Mouse (Mus musculus) frontal cortex, postnatal 36 days (tissue): Measurements from ENCODE around the gene Gys2.
"Not testable (repeated sequence)": the region's sequence is repeated elsewhere in the genome, so short reads cannot be mapped to it uniquely, and the experiment has no call there.

ENCODE experiments used
- DNase-seq, 2 experiments: peaks; one replicate each; pipeline ENCODE4 v3.0.0; 2022; ENCODE audit warnings: low spot score in 2 of 2

Gene Gys2

GRCm38 (mm10) chr6:142472801-142473203 is at the start of gene Gys2:
Gys2 (minus strand) TSS chr6:142473109.
- DNase-seq: no peak

GRCm38 (mm10) chr6:142521591-142522110 is 48.7 kb upstream of the Gys2 start:
- no peak for DNase-seq

- DNase-seq: no peak
Measured at GRCm38 (mm10) chr6:142519110-142519509, 46.2 kb upstream of the Gys2 start.

DNA sequence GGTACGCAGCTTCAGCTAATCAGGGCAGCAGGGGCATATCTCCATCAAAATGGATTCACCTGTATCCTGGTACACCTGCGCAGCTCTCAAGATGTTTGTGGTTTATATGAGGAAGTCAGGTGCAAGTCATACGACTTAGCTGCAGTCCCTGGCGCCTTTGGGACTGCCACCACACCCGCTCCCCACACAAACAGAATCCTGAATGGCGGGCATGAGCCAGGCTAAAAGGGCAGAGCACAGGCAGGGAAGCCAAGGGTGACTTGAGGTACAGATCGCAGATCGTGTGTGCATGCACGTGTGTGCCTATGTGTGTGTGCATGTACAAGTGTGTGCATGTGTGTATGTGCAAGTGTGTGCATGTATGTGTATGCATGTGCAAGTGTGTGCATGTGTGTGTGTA is 42.5 kb upstream of the Gys2 start:
- DNase-seq: not testable (repeated sequence)

DNA sequence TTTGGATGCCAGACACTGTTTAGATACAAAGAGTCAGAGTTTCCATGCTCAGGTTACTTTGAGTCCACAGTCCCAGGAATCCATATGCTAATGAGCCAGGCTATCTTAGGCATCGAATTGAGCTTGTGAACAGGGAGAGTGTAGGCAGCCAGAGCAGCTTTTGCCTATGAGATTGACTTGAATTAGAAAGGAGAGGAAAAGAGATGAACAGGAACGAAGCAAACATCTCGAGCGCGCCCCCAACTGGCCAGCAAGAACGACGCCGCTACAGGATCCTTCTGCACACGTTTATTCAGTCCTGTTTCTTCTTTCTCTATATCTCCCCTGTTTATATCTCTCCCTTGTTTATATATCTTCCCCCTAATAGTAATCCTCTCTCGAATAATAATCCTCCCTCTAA is 42.0 kb upstream of the Gys2 start:
- peak; percentile 78 for DNase-seq

DNA sequence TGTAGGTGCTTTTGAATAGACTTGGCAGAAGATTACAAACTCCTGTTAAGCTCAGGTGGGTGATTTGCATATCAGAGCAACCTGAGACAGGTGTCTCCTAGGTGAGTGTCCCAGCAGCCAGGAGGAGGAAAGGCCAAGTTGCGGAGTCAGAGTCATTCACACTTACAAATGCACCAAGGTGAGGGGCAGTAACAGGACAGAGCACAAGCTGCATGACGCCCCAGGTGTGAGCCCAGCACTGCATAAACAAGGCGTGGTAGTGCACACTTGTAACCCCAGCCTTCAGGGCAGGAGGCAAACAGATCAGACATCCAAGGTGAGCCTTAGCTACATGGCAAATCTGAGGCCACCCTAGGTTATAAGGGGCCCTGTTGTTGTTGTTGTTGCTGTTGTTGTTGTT is 40.0 kb upstream of the Gys2 start:
- DNase-seq: no peak

- DNase-seq: no peak
Measured at GRCm38 (mm10) chr6:142511516-142512135, 38.7 kb upstream of the Gys2 start.

GRCm38 (mm10) chr6:142508663-142509062 is 35.8 kb upstream of the Gys2 start:
- no peak for DNase-seq

DNA sequence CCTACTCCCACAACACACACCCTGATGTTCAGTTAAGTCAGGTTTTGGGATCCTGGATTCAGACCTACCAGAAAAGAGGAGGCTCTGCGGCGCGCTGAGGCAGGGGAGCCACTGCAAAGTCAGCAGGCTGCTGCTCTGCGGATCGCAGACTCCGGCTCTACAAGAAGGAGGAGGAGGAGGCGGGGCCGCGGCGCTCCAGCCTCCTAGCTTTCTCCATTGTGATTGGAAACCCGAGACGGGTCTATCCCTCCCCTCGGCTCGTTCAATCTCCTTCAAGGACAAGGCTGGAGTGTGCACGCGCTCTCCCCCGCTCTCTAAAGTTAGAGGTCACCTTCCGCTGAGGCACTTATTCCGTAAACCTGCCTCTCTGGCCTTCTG is 34.9 kb upstream of the Gys2 start, which contains the start of gene Ldhb:
Ldhb (minus strand) TSS at position 173 of the 378 bp plus-strand sequence.
- peak; percentile 92 to 96 for DNase-seq

DNA sequence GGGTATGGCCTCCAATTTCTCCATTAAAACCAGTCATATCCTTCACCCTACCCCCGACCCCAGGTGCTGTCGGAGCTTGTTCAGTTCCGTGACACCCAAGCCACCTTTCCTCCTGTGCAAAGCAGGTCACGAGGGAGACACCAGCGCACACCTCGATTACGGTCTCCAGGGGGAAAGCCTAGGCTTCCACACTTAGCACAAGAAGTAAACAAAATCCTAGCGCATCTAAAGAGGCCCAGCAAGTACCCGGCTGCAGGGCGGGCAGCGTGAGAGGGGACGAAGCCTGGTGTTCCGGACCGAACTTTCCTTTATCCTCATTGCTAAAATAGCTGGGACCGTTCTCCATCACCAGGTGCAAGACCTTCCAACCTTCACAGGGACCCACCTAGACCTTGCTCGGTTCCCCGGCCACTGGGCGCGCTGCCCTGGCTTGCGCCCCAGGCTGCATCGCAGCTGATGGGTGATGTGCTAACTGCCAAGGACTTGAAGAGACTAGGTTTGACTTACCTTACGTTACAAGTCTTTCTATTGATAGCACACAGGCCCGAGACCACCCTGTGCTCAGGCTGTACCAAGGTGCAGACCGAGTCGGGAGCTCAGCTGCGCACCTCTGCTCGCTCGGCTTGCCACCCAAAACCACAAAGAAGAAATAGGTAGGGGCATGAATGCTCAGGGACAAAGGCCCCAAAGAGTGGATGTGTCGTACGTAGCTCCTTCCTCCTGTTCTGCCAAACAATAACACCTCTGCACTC is 34.3 kb upstream of the Gys2 start:
- DNase-seq: peak; percentile 23 to 60

GRCm38 (mm10) chr6:142506338-142507032 is 33.6 kb upstream of the Gys2 start:
- DNase-seq: peak; percentile 32 to 35

DNA sequence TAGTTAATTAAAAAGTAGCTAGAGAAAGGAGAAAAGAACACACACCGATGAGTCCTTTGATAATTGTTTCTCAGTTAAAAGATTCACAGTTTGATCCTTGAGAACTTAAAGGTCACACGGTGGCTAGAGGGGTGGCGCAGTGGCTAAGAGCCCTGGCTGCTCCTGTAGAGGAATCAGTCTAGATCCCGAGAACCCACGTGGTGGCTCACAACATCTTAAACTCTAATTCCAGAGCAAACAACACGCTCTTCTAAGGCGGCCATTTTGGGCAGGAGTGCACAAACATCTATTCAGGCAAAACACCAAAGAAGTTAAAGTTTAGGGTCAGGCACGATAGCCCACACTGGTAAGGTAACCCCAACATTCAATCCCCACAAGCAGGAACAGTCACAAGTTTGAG is 30.7 kb upstream of the Gys2 start:
- DNase-seq: no peak

GRCm38 (mm10) chr6:142502519-142503125 is 29.7 kb upstream of the Gys2 start:
- DNase-seq: no peak

- not testable (repeated sequence) for DNase-seq
Measured at GRCm38 (mm10) chr6:142490114-142490513, 17.2 kb upstream of the Gys2 start.

DNA sequence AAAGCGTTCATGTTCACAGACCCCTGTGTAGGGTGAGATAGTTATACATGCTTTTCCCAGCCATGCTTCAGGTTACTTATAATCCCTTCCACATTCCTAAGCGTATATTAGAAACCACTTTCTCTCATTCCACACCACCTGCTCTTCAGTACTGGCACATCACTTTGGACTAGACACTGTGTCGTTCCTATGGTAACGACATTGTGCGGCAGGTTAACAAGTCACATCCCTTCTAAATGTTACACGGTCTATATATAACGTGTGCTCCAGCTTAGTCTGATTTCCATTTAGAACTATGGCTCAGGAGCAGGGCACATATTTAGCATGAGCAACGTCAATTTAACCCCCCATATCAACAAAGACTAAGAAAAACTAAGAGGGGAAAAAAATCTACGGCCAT is 14.7 kb upstream of the Gys2 start:
- DNase-seq: no peak

GRCm38 (mm10) chr6:142485478-142486123 is 12.7 kb upstream of the Gys2 start:
- DNase-seq: no peak

GRCm38 (mm10) chr6:142477239-142477638 is 4.3 kb upstream of the Gys2 start:
- DNase-seq: no peak

- no peak for DNase-seq
Measured at GRCm38 (mm10) chr6:142471141-142471540, 1.8 kb downstream of the Gys2 start.

DNA sequence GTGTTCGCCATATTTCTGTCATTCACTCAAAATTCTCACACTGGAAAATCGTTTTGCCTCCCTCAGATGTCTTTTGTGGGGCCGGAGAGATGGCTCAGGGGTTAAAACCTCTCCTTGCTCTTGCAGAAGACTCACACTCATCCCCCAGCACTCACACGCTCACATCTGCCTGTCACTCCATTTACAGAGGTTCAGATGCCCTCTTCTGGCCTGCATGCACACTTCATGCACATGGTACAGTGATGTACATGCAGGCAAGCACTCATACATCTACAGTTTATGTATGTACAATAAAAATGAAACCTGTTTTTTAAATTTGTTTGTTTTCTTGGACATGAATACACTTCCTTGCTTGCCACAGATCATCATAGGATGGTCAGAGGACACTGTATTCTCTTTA is 3.3 kb downstream of the Gys2 start:
- DNase-seq: no peak

GRCm38 (mm10) chr6:142462194-142462593 is 10.7 kb downstream of the Gys2 start:
- DNase-seq: no peak

GRCm38 (mm10) chr6:142459017-142459678 is 13.8 kb downstream of the Gys2 start:
- DNase-seq: no peak
